Mouse (Mus musculus): Measurements from ENCODE around the gene AC161166.1. TPM values are rescaled to one million over a fixed set of nuclear protein-coding genes. Genes with fewer than 3 reads are reported as not detected.

Gene AC161166.1
- polyA plus RNA-seq, 1 experiment from 2014 or later = 0.47 TPM

- Histone ChIP-seq H3K9ac (peak within 1 kb of the TSS; percentile 37), H3K4me1 (peaks cover 11% of the 10 kb centered on the region), H3K4me3 (peak within 1 kb of the TSS; percentile 60), H3K36me3 (no peaks in the 10 kb centered on the region), H3K27me3 (peaks cover 53% of the 10 kb centered on the region), H3K4me2 (peak within 1 kb of the TSS; percentile 93), H3K27ac (no peak within 1 kb of the TSS), H3K9me3 (no peaks in the 10 kb centered on the region)
- under 1% methylated on average over 70 of the region's 83 CpGs for WGBS
- peak; percentile 84 for ATAC-seq (ENCODE audit: borderline replicate concordance, extremely low read depth, low FRiP score, low TSS enrichment)
Measured at GRCm38 (mm10) chr7:24481474-24482207, 30.6 kb downstream of the AC161166.1 start, which contains the start of gene Cadm4. TSS of gene Cadm4 (plus strand) at chr7:24482023.

GRCm38 (mm10) chr7:24480986-24481473 lies 31.2 kb downstream of the AC161166.1 start:
- H3K4me1 ChIP-seq = peaks cover 11% of the 10 kb centered on the region
- H3K36me3 ChIP-seq = no peaks in the 10 kb centered on the region
- no peak overlapping the region for H3K27ac ChIP-seq
- peak overlapping the region; percentile 37; the same call in 1 of the 2 replicates for H3K9ac ChIP-seq
- H3K27me3 ChIP-seq = peaks cover 53% of the 10 kb centered on the region
- no peaks in the 10 kb centered on the region for H3K9me3 ChIP-seq
- 13% methylated on average over 13 of the region's 14 CpGs for WGBS
- peak overlapping the region; percentile 93 for H3K4me2 ChIP-seq
- peak overlapping the region; percentile 60 for H3K4me3 ChIP-seq
- ATAC-seq (ENCODE audit: borderline replicate concordance, extremely low read depth, low FRiP score, low TSS enrichment) = peak; percentile 30; the same call in 1 of the 2 replicates

- H3K4me2 ChIP-seq = no peak overlapping the region
- peaks cover 11% of the 10 kb centered on the region for H3K4me1 ChIP-seq
- no peak overlapping the region for H3K9ac ChIP-seq
- H3K27me3 ChIP-seq = peaks cover 49% of the 10 kb centered on the region
- WGBS = 41% methylated on average over 18 of the region's 18 CpGs
- no peak for ATAC-seq (ENCODE audit: borderline replicate concordance, extremely low read depth, low FRiP score, low TSS enrichment)
- H3K4me3 ChIP-seq = no peak overlapping the region
- H3K36me3 ChIP-seq = 0 out of 2 replicates have a peak, but pooled peaks cover under 1% of the 10 kb centered on the region
- H3K9me3 ChIP-seq = no peaks in the 10 kb centered on the region
- H3K27ac ChIP-seq = no peak overlapping the region
Measured at GRCm38 (mm10) chr7:24480121-24480941, 31.9 kb downstream of the AC161166.1 start.

- no peak overlapping the region for H3K27ac ChIP-seq
- H3K9me3 ChIP-seq = no peaks in the 10 kb centered on the region
- no peak for ATAC-seq (ENCODE audit: borderline replicate concordance, extremely low read depth, low FRiP score, low TSS enrichment)
- H3K4me1 ChIP-seq = peaks cover 11% of the 10 kb centered on the region
- H3K4me2 ChIP-seq = no peak overlapping the region
- 0 out of 2 replicates have a peak, but pooled peaks cover 6% of the 10 kb centered on the region for H3K36me3 ChIP-seq
- H3K4me3 ChIP-seq = no peak overlapping the region
- H3K9ac ChIP-seq = no peak overlapping the region
- 81% methylated on average over 2 of the region's 2 CpGs for WGBS
- H3K27me3 ChIP-seq = peaks cover 43% of the 10 kb centered on the region
Measured at GRCm38 (mm10) chr7:24479685-24480084, 32.6 kb downstream of the AC161166.1 start.

DNA sequence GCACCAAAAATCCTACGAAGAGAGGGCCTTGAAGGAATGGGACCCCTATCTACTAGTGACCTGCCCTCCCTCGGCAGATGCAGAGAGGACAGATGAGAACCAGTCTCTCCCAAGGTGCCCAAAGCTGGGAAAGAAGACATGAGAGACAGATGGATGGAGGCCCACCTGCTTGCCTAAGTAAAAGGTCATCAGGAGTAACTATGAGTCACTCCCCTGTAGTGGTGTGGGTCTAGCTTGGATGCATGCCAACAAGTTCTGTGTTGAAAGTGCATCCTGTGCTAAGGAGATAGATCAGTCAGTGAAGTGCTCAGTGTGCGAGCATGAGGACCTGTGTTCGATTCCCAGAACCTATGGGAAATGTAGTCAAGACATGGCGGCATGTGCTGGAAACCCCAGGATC lies 33.3 kb downstream of the AC161166.1 start:
- peaks cover 35% of the 10 kb centered on the region for H3K27me3 ChIP-seq
- H3K9me3 ChIP-seq = no peaks in the 10 kb centered on the region
- H3K36me3 ChIP-seq = 0 out of 2 replicates have a peak, but pooled peaks cover 6% of the 10 kb centered on the region
- WGBS = 71% methylated on average over 5 of the region's 5 CpGs
- no peak overlapping the region for H3K4me3 ChIP-seq
- no peak overlapping the region for H3K27ac ChIP-seq
- no peak overlapping the region for H3K9ac ChIP-seq
- no peak overlapping the region for H3K4me2 ChIP-seq
- ATAC-seq (ENCODE audit: borderline replicate concordance, extremely low read depth, low FRiP score, low TSS enrichment) = no peak
- peaks cover 11% of the 10 kb centered on the region for H3K4me1 ChIP-seq

DNA sequence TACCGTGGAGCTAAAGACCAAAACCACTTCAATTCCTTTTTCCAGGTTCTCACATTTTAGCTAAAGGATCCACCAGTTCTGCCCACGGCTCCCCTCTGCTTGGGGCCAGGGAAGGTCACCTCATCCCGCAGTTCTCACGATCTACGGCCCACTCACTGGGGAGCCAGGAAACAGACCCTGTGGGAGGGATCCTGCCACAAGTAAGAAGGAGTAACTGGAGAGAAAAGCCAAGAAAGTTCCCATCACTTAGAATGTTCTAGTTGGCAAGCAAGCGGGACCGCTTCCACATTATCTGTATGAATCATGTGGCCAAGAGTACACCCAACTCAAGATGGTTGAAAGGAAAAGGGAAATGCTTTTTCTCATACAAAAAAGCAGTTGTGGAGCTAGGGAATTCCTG lies 35.4 kb downstream of the AC161166.1 start:
- Histone ChIP-seq H3K9me3 (no peaks in the 10 kb centered on the region), H3K36me3 (peaks cover 13% of the 10 kb centered on the region), H3K27ac (no peak overlapping the region), H3K4me2 (no peak overlapping the region), H3K27me3 (peaks cover 18% of the 10 kb centered on the region), H3K4me3 (no peak overlapping the region), H3K9ac (no peak overlapping the region), H3K4me1 (peaks cover 11% of the 10 kb centered on the region)
- no peak for ATAC-seq (ENCODE audit: borderline replicate concordance, extremely low read depth, low FRiP score, low TSS enrichment)
- WGBS = 82% methylated on average over 7 of the region's 7 CpGs

- WGBS = 81% methylated on average over 8 of the region's 8 CpGs
- H3K4me3 ChIP-seq = no peak overlapping the region
- peaks cover 13% of the 10 kb centered on the region for H3K36me3 ChIP-seq
- H3K4me2 ChIP-seq = no peak overlapping the region
- H3K27ac ChIP-seq = no peak overlapping the region
- no peak overlapping the region for H3K9ac ChIP-seq
- ATAC-seq (ENCODE audit: borderline replicate concordance, extremely low read depth, low FRiP score, low TSS enrichment) = no peak
- H3K27me3 ChIP-seq = peaks cover 13% of the 10 kb centered on the region
- H3K4me1 ChIP-seq = peaks cover 7% of the 10 kb centered on the region
- H3K9me3 ChIP-seq = no peaks in the 10 kb centered on the region
Measured at GRCm38 (mm10) chr7:24476338-24476737, 35.9 kb downstream of the AC161166.1 start.

DNA sequence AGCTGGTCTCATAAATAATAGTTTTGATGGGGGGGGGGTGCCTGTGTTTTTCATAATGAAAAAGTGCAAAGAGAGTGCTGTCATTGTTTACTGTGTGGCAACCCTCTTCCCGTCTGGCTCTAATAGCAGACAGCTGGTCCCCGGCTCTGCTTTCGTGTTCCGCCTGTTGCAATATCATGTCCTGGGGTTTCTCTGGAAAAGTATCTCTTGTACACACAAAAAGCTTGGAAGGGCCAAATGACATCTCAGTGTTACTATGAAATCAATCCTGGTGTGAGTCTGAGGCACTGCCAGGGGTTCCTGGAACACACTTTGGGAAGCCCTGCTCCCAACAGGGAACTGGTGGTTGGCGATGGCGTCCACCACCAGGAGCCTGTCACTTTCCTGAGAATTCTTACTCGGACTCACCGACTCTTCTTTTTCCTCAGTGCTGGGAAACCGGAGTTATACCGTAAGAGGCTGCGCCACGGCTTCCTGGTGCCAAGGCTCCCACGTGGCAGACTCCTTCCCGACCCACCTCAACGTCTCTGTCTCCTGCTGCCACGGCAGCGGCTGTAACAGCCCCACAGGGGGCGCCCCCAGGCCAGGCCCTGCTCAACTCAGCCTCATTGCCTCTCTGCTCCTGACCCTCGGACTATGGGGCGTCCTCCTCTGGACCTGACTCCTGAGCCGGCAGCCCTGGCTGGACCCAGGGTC lies 37.3 kb downstream of the AC161166.1 start:
- no peak for ATAC-seq (ENCODE audit: borderline replicate concordance, extremely low read depth, low FRiP score, low TSS enrichment)
- Histone ChIP-seq H3K4me3 (no peak overlapping the region), H3K9ac (no peak overlapping the region), H3K36me3 (peaks cover 13% of the 10 kb centered on the region), H3K4me2 (no peak overlapping the region), H3K27me3 (no peaks in the 10 kb centered on the region), H3K9me3 (no peaks in the 10 kb centered on the region), H3K4me1 (no peaks in the 10 kb centered on the region), H3K27ac (no peak overlapping the region)
- 58% methylated on average over 21 of the region's 21 CpGs for WGBS

DNA sequence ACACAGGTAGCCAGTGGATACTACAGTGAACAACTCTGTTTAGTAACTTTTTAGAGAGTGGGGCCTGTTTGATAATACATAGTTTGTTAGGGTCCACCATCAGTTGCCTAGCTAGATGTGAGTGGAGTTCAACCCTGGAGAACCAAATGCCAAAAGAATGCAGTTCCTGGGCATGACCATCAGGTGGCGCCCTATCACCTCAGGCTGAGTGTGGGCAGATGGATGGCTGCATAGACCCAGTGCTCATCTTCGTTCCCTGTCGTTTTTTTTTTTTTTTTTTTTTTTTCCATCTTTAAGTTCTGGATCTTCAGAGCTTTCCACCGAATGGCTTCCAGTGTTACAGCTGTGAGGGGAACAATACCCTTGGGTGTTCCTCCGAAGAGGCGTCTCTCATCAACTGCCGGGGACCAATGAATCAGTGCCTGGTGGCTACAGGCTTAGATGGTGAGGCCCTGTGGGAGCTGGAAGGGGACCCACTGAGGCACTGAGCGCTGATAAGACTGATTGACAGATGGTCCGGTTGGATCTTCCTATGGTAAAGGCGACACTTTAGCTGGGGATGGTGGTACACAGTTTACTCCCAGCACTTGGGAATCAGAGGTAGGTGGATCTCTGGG lies 38.2 kb downstream of the AC161166.1 start:
- no peaks in the 10 kb centered on the region for H3K4me1 ChIP-seq
- peaks cover 20% of the 10 kb centered on the region for H3K36me3 ChIP-seq
- H3K4me2 ChIP-seq = no peak overlapping the region
- H3K27me3 ChIP-seq = no peaks in the 10 kb centered on the region
- H3K9ac ChIP-seq = no peak overlapping the region
- no peaks in the 10 kb centered on the region for H3K9me3 ChIP-seq
- H3K27ac ChIP-seq = no peak overlapping the region
- H3K4me3 ChIP-seq = no peak overlapping the region
- ATAC-seq (ENCODE audit: borderline replicate concordance, extremely low read depth, low FRiP score, low TSS enrichment) = no peak
- WGBS = 59% methylated on average over 10 of the region's 10 CpGs

DNA sequence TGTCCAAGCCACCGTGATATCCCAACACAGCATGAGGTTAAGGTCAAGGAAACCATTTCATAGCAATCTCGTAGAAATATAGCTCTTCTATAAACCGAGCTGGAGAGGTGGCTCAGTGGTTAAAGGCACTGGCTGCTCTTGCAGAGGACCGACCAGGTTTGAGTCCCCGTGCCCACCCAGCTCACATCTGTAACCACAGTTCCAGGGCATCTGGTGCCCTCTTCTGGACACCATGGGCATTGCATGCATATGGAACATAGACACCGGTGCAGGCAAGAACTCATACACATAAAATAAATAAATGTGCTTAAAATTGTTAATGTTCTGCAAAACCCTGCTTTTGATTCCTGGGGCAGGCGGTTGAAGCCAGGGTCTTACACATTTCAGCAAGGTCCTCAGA lies 39.3 kb downstream of the AC161166.1 start:
- no peak overlapping the region for H3K27ac ChIP-seq
- WGBS = 72% methylated on average over 7 of the region's 7 CpGs
- H3K4me1 ChIP-seq = no peaks in the 10 kb centered on the region
- H3K9ac ChIP-seq = no peak overlapping the region
- no peak for ATAC-seq (ENCODE audit: borderline replicate concordance, extremely low read depth, low FRiP score, low TSS enrichment)
- peaks cover 21% of the 10 kb centered on the region for H3K36me3 ChIP-seq
- no peak overlapping the region for H3K4me3 ChIP-seq
- H3K9me3 ChIP-seq = no peaks in the 10 kb centered on the region
- no peaks in the 10 kb centered on the region for H3K27me3 ChIP-seq
- H3K4me2 ChIP-seq = no peak overlapping the region

DNA sequence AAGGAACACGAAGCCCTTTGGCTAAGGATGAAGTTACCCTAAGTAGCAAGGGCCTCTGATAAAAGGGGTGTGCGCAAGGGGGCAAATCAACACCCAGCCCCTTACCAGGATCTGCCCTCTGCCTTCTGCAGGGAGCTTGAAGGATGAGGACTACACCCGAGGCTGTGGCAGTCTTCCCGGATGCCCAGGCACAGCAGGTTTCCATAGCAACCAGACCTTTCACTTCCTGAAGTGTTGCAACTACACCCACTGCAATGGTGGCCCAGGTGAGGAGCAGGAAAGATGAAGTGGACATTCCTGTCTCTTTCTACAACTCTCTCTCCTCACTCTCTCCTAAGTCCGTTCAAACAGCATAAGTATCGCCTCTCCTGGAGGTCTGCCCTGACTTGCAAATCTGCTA lies 39.8 kb downstream of the AC161166.1 start:
- no peak overlapping the region for H3K27ac ChIP-seq
- H3K9ac ChIP-seq = no peak overlapping the region
- H3K4me1 ChIP-seq = no peaks in the 10 kb centered on the region
- H3K4me3 ChIP-seq = no peak overlapping the region
- 67% methylated on average over 6 of the region's 6 CpGs for WGBS
- H3K27me3 ChIP-seq = no peaks in the 10 kb centered on the region
- peaks cover 21% of the 10 kb centered on the region for H3K36me3 ChIP-seq
- no peak for ATAC-seq (ENCODE audit: borderline replicate concordance, extremely low read depth, low FRiP score, low TSS enrichment)
- H3K4me2 ChIP-seq = no peak overlapping the region
- H3K9me3 ChIP-seq = no peaks in the 10 kb centered on the region

All from lung, embryonic 15.5 days (tissue).